Mouse (Mus musculus) right cerebral cortex, postnatal 14 days (tissue): ENCODE data around the gene Mus81.

Experiments used
- DNase-seq: peaks from one replicate; pipeline ENCODE4 v3.0.0; 2022

The Mus81 gene

DNA sequence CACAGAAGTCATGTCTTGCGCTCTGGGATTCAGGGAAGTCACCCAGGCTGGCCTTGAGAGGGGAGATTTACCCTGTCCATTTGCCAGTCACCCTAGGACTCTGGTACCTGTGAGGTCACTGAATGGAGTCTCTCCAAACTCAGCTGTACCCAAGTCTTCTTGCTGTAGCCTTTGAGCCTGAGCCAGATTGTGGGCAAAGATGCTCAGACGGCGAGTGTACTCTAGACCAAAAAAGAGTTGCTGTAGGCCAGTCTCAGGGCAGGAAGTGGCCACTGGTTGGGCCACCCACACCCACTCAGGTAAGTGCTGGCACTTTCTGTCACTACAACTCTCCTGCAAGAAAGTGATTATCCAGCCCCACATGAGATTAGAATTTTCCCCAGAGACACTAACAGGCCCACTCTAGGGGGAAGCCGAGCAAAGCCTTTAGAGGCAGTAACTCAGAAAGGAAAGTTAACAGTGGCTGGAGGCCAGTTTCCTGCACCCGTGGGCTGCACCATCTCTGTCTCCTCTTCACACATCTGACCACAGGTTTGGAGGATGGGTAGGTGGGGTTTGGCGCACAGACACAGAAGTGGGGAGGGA is 21.2 kb downstream of the Mus81 start:
- DNase-seq: no peak

- no peak for DNase-seq
Observed at GRCm38 (mm10) chr19:5465037-5465436, 23.2 kb downstream of the Mus81 start.

DNA sequence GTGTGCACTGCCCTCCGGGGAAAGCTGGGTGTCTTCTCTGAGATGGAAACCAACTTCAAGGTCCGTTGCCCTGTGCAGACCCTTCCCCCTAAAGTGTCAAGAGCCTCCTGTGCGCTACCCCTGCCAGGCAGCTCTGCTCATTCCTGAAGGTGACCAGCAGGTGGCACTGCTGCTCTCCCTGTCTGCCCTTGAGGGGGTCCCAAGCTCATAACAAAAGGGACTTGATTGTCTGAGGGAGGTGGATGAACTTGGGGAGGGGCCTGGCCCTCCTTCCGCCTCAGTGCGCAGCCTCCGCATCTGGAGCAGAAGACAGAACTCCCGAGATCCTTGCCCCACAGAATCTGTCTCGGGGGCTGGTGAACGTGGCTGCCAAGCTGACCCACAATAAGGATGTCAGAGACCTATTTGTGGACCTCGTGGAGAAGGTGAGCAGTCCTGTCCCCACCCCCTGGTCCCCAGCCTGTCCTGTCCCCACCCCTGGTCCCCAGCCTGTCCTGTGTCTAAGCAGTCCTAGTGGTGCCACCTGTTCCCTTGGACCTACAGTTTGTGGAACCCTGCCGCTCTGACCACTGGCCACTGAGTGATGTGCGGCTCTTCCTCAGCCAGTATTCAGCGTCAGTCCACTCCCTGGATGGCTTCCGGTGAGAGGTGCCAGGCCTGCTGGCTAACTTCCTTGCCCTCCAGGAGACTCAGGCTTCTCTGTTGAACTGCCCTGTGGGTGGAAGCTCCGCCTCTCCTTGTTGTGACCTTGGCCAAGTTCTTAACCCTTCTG is 24.2 kb downstream of the Mus81 start:
- DNase-seq: peak; percentile 60

DNA sequence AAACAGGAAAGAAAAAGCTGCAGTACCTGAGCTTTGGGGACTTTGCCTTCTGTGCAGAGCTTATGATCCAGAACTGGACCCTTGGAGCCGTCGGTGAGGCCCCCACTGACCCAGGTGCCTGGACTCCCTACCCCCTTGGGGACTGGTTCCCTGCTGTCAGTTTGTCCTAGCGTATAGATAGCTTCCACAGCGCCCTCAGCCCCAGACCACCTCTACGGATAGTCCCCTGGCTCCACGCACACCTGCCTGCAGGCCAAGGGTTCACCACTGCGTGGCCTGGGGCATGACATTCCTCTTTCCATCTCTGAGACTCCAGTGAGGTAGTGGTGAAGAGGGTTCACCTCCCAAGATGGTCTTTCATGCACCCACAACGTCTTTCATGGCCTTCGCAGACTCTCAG is 25.0 kb downstream of the Mus81 start:
- no peak for DNase-seq

GRCm38 (mm10) chr19:5461411-5461810 is 26.8 kb downstream of the Mus81 start:
- DNase-seq: no peak

- DNase-seq: peak; percentile 88
Observed at GRCm38 (mm10) chr19:5460465-5460911, 27.7 kb downstream of the Mus81 start, which contains the start of gene Fibp. Gene Fibp, plus strand, starts transcription at chr19:5460615.

GRCm38 (mm10) chr19:5459896-5460295 is 28.3 kb downstream of the Mus81 start:
- no peak for DNase-seq

GRCm38 (mm10) chr19:5459019-5459418 is 29.2 kb downstream of the Mus81 start:
- DNase-seq: peak; percentile 52

- DNase-seq: no peak
Observed at GRCm38 (mm10) chr19:5457746-5458442, 30.3 kb downstream of the Mus81 start, which contains the start of gene Ccdc85b. Gene Ccdc85b, minus strand, starts transcription at chr19:5457894.

GRCm38 (mm10) chr19:5456922-5457745 is 31.1 kb downstream of the Mus81 start:
- DNase-seq: peak; percentile 96

DNA sequence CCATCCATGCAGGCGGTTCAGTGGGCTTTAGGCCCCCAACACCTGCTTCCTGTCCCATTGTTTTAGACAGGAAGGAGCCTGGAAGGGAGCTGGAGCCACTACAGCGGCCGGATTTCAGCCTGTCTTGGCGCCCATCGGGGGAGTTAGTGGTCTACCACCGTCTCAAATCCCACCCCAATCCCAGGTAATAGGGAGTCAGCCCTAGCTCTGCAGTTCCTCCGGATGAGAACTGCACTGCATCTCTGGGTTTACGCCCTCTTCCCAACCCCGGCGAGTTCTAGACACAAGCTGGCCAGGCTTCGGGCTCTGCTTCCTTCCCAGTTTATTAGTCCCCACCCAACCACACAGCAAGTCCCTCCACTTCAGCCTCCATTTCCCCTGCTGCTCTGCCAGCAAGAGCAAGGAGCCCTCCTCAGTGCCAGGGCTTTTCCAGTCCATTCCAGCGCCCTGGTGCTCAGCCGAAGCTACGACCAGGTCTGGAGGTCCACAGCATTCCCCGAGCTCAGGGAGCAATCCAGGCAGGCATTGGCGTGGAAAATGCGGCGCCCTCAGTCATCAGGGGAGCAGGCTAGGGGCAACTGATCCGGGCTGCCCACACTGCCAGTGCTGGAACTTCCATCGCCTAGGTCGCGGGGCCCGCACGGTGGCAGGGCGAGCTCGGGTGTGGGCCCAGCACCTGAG is 31.8 kb downstream of the Mus81 start:
- no peak for DNase-seq

- no peak for DNase-seq
Observed at GRCm38 (mm10) chr19:5455568-5455967, 32.6 kb downstream of the Mus81 start.

GRCm38 (mm10) chr19:5455037-5455436 is 33.2 kb downstream of the Mus81 start:
- DNase-seq: no peak

GRCm38 (mm10) chr19:5451766-5452165 is 36.4 kb downstream of the Mus81 start:
- DNase-seq: no peak

DNA sequence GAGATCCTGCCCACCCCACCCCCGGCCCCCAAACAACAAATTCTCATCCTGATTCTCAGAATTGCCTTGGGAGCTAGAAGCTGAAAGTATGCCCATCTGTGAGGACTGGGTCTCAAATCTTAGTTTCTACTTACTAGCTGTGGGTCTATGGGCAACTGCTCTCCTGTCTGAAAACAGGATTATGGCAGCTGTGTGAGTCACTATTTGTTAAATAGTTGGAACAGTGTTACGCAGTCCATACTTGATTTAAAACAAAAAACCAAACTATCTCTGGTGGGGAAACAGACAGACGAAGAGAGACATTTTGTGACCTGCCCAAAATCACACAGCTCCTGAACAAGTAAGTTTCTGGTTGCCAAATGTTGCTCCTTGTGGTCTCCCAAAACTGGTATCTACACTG is 38.5 kb downstream of the Mus81 start:
- no peak for DNase-seq

GRCm38 (mm10) chr19:5448354-5449150 is 39.6 kb downstream of the Mus81 start:
- no peak for DNase-seq

DNA sequence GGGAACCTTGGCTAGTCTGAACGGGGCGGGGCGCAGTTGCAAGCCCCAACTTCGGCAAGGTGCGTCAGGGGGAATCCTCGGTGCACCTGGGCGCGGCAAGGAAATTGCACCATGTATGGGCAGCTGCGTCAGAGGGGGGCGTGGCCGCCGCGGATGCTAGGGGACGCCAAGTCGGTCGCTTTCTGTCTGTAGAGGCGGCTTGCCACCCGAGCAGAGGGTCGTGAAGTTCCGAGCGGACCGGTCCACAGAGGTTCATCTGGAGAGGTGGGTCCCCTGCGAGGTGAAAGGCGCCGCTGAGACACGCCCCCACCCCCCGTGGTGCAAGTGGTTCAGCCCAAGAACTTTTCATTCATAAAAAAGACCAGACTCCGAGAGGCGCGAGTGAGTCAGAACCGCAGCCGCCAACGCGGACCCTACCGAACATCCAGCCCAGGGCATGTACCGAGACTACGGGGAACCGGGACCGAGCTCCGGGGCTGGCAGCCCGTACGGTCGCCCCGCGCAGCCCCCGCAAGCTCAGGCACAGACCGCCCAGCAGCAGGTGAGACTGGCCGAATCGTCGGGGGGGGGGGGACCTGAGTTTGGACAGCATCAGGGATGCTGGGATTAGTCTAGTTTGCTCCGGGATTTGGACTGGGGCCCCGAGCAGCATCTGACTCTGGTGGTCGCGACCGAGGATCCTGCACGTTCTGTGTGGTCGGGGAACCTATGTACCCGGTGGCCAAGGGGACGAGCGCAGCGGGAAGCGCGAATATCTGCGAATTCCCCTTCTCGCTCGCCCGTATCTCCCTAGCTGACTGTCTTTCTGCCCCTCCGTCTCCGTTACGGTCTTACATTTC is 40.5 kb downstream of the Mus81 start, which contains the start of gene Fosl1:
Fosl1 (plus strand) TSS at position 33 of the 839 bp plus-strand sequence.
- DNase-seq: peak; percentile 66

DNA sequence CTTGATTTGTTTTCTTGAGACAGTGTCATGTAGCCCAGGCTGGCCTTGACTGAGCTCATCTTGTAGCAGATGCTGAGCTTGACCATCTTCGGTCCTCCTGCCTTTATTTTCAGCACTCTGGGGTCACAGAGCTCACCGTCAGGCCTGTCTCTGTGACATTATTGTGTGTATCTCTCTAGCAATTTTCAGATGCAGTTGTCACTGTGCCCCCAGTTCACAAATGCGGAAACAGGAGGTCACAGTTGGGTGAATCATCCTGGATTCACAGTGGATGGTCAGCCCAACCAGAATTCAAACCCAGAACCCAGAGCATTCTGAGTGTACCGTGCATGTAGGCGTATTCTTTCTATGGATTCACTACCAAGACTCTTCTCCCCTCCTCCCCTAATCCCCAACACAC is 42.5 kb downstream of the Mus81 start:
- no peak for DNase-seq

DNA sequence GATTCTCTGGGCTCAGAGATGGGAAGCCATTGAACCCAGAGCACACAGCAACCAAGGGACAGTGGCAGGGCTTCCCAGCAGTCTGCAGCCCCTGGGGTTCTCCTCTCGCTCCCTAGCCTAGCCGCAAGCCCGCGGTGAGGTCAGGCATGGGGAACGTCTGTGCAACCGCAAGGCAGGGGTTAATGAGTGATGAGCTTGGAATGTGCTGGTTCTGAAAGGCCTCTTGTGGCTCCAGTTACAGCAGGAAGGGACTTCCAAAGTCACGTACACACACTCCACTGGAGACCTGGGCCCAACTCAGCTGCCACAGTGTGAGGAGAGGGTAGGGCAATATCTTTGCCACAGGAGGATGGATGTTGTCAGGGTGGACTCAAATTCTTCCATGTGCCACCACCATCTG is 43.2 kb downstream of the Mus81 start:
- DNase-seq: no peak

DNA sequence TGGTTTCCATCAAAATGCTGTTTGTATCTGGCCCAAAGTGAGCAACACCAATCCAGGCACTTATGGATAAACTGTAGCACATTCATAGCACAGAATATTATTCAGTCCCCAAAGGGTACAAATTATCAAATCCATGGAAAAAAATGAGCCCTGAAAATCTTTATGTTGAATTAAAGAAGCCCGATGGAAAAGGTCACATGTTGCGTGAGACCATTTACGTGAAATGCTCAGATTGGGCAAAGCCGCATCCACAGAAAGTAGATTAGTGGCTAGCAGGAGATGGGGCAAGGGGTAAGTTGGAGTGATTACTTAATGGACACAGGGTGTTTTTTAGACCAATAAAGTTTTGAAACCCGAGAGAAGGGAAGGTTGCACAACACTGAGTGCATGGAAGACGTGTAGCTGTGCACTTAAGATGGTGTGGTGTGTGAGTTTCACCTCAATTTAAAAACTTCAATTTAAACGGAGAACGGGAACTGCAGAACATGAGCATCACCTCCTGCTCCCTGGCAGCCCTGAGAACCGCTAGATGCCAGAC is 43.8 kb downstream of the Mus81 start:
- DNase-seq: no peak
